Mouse (Mus musculus) heart, adult 2 months (tissue): ENCODE results near the gene Yipf1. TPM values are rescaled to one million over a fixed set of nuclear protein-coding genes. Genes with fewer than 3 reads are reported as not detected.
"Not testable (repeated sequence)": the region's sequence is repeated elsewhere in the genome, so short reads cannot be mapped to it uniquely, and the experiment has no call there.

Experiments
- DNase-seq, 2 experiments: peaks; one replicate each; pipeline ENCODE4 v3.0.0; 2021
- H3K27ac ChIP-seq: fragments of 200-600 bp; 2 replicates; pipeline ENCODE4 v1.8.1; 2022
- H3K27me3 ChIP-seq: fragments of 200-500 bp; 2 replicates; pipeline ENCODE4 v1.6.1; 2012; ENCODE audit warnings: mild to moderate bottlenecking, low read length, inconsistent platforms, mixed read lengths; ENCODE audit not compliant: control insufficient read depth, insufficient read depth
- H3K36me3 ChIP-seq: fragments of 200-500 bp; 2 replicates; pipeline ENCODE4 v1.6.1; 2012; ENCODE audit warnings: low read length, inconsistent platforms; ENCODE audit not compliant: control insufficient read depth, insufficient read depth
- H3K4me1 ChIP-seq: fragments of 200-500 bp; 2 replicates; pipeline ENCODE4 v1.6.1; 2011; ENCODE audit warnings: low read length; ENCODE audit not compliant: control insufficient read depth, insufficient read depth
- H3K4me3 ChIP-seq: fragments of 200-600 bp; 2 replicates; pipeline ENCODE4 v1.8.1; 2022
- H3K79me2 ChIP-seq: fragments of 200-500 bp; replicated peaks from 2 replicates; pipeline ENCODE4 v1.6.1; 2012; ENCODE audit warnings: mild to moderate bottlenecking, inconsistent platforms, low read length, moderate library complexity, mixed read lengths; ENCODE audit not compliant: control insufficient read depth, insufficient read depth
- H3K9ac ChIP-seq: fragments of 200-500 bp; 2 replicates; pipeline ENCODE4 v1.6.1; 2012; ENCODE audit warnings: low read depth, mild to moderate bottlenecking, control low read depth, inconsistent platforms, low read length, mixed read lengths
- CTCF ChIP-seq: fragments of 200-600 bp; IDR thresholded peaks from 2 replicates; pipeline ENCODE4 v1.8.1; 2022; ENCODE audit warnings: antibody characterized with exemption, mild to moderate bottlenecking, moderate library complexity
- EP300 ChIP-seq: fragments of 200-500 bp; IDR thresholded peaks from 2 replicates; pipeline ENCODE4 v1.6.1; 2011; ENCODE audit warnings: low read depth, low read length, control low read depth; ENCODE audit not compliant: insufficient read depth
- POLR2A ChIP-seq: fragments of 200-500 bp; IDR thresholded peaks from 2 replicates; pipeline ENCODE4 v1.6.1; 2011; ENCODE audit warnings: mild to moderate bottlenecking, low read depth, low read length, control low read depth; ENCODE audit not compliant: insufficient read depth
- WGBS: fragments of 180-500 bp; shearing (Covaris S2); methylation state at CpG from one replicate; pipeline ENCODE4 v1.1.7; 2018; 5-methylcytosine and 5-hydroxymethylcytosine counted together
- intact Hi-C: fragments of 180-260 bp; cut with DNase I; formaldehyde crosslinking; loops from one replicate; pipeline ENCODE4 v1.15.1; 2025
- polyA plus RNA-seq: library from polyadenylated mRNA; depleted of rRNA; stranded (reverse); fragments of >200 nt; gene quantifications from 2 replicates; pipeline ENCODE4 v1.2.3, GENCODE M21; 2012
- total RNA-seq, 2 experiments: library from RNA; stranded (reverse); gene quantifications; 2 replicates each; pipeline ENCODE4 v1.2.3; 2021

Gene Yipf1
- total and polyA plus RNA-seq, 3 experiments = 17.6 to 23.3 (median 19.3) TPM

- no peaks in the 10 kb centered on the region for H3K27me3 ChIP-seq
- H3K4me1 ChIP-seq = no peaks in the 10 kb centered on the region
- DNase-seq = no peak
- no peaks in the 10 kb centered on the region for H3K36me3 ChIP-seq
- TF ChIP-seq CTCF = no peak
- TF ChIP-seq POLR2A = no peak
- no peak for TF ChIP-seq EP300
- H3K79me2 ChIP-seq = no peaks in the 10 kb centered on the region
- H3K27ac ChIP-seq = no peak overlapping the region
- WGBS = 94% methylated on average over 3 of the region's 3 CpGs
- H3K9ac ChIP-seq = no peak overlapping the region
- intact Hi-C loops = no loop called here
- H3K4me3 ChIP-seq = no peak overlapping the region
Measured at GRCm38 (mm10) chr4:107358460-107358859, 44.3 kb downstream of the Yipf1 start.

DNA sequence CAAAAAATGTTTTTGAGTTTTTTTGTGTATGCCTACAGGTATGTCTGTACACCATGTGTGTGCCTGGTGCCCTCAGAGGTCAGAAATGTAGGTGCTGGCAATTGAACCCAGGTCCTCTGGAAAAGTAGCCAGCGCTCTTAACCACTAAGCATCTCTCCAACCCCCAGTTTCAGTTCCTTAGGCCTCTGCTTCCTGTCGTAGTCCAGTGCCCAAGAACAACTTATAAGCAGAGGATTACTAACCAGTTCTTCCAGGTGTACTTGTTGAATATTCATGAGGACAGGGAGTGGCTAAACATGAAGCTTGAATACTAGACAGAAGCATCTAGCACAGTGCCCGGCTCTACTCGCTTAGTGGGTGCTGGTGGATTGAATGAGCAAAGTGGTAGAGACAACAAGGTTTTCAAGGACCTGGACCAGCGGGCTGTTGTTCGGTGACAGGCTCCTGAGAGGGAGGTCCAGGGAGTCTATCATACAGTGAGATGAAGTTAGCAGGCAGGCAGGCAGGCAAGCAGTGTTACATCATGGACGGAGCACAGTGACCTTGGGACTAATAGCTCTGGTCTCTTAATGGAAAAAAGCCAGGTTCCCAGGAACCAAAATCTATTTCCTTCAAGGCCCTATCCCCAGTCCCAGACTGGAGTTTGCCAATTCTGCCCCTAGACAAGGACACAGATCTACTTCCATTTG, 46.4 kb downstream of the Yipf1 start:
- DNase-seq = no peak
- Histone ChIP-seq H3K4me3 (no peak overlapping the region), H3K27ac (no peak overlapping the region), H3K4me1 (no peaks in the 10 kb centered on the region), H3K27me3 (no peaks in the 10 kb centered on the region), H3K79me2 (no peaks in the 10 kb centered on the region), H3K9ac (no peak overlapping the region), H3K36me3 (no peaks in the 10 kb centered on the region)
- no peak for TF ChIP-seq CTCF
- TF ChIP-seq POLR2A = no peak
- no peak for TF ChIP-seq EP300
- intact Hi-C loops = no loop called here
- 89% methylated on average over 7 of the region's 7 CpGs for WGBS

DNA sequence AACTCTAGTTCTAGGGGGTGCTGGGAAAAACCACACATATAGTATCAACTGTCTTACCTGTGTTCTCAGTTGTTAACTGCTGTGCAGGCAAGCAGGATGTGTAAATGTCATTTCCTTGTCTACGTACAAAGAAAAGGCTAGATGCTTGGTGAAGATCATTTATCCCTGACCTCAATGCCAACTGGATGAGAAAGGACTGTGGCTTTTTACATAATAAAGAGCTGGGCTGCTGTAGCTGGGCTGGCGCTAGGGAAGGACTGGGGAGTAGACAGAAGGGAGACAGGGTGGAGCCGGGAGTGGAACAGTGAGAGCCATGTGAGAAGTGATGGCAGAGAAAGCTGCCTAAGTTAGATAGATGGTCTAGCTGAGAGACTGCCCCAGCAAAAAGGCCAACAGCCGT, 48.6 kb downstream of the Yipf1 start:
- WGBS = 77% methylated on average over 4 of the region's 4 CpGs
- intact Hi-C loops = no loop called here
- Histone ChIP-seq H3K27ac (no peak overlapping the region), H3K4me1 (peaks cover 1% of the 10 kb centered on the region; the same call in 1 of the 2 replicates), H3K9ac (no peak overlapping the region), H3K4me3 (no peak overlapping the region), H3K27me3 (no peaks in the 10 kb centered on the region), H3K79me2 (no peaks in the 10 kb centered on the region), H3K36me3 (no peaks in the 10 kb centered on the region)
- TF ChIP-seq CTCF (no peak), POLR2A (no peak), EP300 (no peak)
- DNase-seq = no peak

DNA sequence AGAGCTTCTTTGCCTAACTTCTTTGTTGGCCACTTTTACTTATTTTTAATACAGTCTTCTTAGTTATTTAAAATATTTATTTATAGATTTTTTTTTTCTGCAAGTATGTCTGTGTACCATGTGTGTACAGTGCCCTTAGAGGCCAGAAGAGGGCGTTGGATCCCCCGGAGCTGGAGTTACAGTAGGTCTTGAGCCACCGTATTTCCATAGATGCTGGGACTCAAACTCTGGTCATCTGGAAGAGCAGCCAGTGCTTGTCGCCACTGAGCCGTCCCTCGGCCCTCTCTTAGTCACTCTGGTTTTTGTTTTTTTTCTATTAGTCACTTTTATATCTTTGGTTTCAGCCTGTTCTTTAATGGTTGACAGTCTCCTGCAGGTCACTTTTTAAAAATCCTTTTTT, 49.4 kb downstream of the Yipf1 start:
- Histone ChIP-seq H3K79me2 (no peaks in the 10 kb centered on the region), H3K36me3 (no peaks in the 10 kb centered on the region), H3K27ac (no peak overlapping the region), H3K27me3 (no peaks in the 10 kb centered on the region), H3K4me1 (peaks cover 1% of the 10 kb centered on the region; the same call in 1 of the 2 replicates), H3K4me3 (no peak overlapping the region), H3K9ac (no peak overlapping the region)
- TF ChIP-seq CTCF (no peak), POLR2A (no peak), EP300 (no peak)
- intact Hi-C loops = no loop called here
- 72% methylated on average over 6 of the region's 6 CpGs for WGBS
- DNase-seq = no peak

DNA sequence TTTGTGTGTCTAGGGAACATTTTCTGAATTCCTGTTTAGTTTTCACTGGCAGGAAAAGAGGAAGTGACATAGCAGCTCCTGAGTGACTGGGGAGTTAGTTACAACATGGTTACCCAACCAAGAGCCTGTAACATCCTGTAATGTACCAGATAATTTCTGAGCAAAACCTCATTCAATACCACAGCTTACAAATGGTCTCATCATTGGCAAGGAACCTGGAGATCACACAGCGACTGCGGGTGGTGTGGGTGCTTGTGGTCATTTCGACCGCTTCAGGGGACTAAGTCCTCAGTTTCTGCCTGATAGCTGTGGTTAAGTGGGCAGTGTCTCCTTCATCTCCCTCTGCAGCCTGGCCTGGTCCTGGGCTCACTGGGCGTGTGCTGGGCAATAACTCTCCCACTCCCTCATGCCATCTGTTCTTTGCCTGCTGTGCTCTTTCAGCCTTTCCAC, 50.1 kb downstream of the Yipf1 start:
- 65% methylated on average over 5 of the region's 5 CpGs for WGBS
- DNase-seq = no peak
- Histone ChIP-seq H3K9ac (no peak overlapping the region), H3K36me3 (no peaks in the 10 kb centered on the region; the same call in 1 of the 2 replicates), H3K27ac (no peak overlapping the region), H3K79me2 (no peaks in the 10 kb centered on the region), H3K4me1 (peaks cover 1% of the 10 kb centered on the region; the same call in 1 of the 2 replicates), H3K27me3 (no peaks in the 10 kb centered on the region), H3K4me3 (no peak overlapping the region)
- TF ChIP-seq CTCF (no peak), EP300 (no peak), POLR2A (no peak)
- intact Hi-C loops = no loop called here

- not testable (repeated sequence) for H3K36me3 ChIP-seq, H3K27me3 ChIP-seq, H3K4me3 ChIP-seq, DNase-seq, H3K79me2 ChIP-seq, H3K4me1 ChIP-seq, H3K27ac ChIP-seq, H3K9ac ChIP-seq
- intact Hi-C loops = loop anchor here (2.0 to 5.0 kb wide), 3 partner anchors 52 to 189 kb away; partner anchors contain the start of genes Hspb11, Lrrc42, Tceanc2 and Tmem59
Measured at GRCm38 (mm10) chr4:107366408-107366807, 52.2 kb downstream of the Yipf1 start.
